Mouse (Mus musculus): Measurements from ENCODE around the gene Flnb.
A peak's percentile ranks its signal among the peaks of the same experiment; 100 is the strongest.

Gene Flnb

GRCm38 (mm10) chr14:7817770-7818462 lies at the start of gene Flnb:
Flnb (plus strand) TSS chr14:7817957.
- DNase-seq (ENCODE audit: low read depth): peak; percentile 97

GRCm38 (mm10) chr14:7773714-7774389 lies 43.9 kb upstream of the Flnb start:
- no peak for DNase-seq (ENCODE audit: low read depth)

GRCm38 (mm10) chr14:7786073-7786472 lies 31.7 kb upstream of the Flnb start:
- DNase-seq (ENCODE audit: low read depth): no peak

GRCm38 (mm10) chr14:7789266-7790030 lies 28.3 kb upstream of the Flnb start:
- DNase-seq (ENCODE audit: low read depth): no peak

GRCm38 (mm10) chr14:7791061-7791531 lies 26.7 kb upstream of the Flnb start:
- no peak for DNase-seq (ENCODE audit: low read depth)

- DNase-seq (ENCODE audit: low read depth): no peak
Observed at GRCm38 (mm10) chr14:7791532-7792159, 26.1 kb upstream of the Flnb start, which contains the start of gene Gm26661. Gm26661 (plus strand) TSS chr14:7791587.

GRCm38 (mm10) chr14:7795961-7796360 lies 21.8 kb upstream of the Flnb start:
- no peak for DNase-seq (ENCODE audit: low read depth)

- no peak for DNase-seq (ENCODE audit: low read depth)
Observed at GRCm38 (mm10) chr14:7800611-7801010, 17.1 kb upstream of the Flnb start.

GRCm38 (mm10) chr14:7801831-7802230 lies 15.9 kb upstream of the Flnb start:
- peak; percentile 38 for DNase-seq (ENCODE audit: low read depth)

- DNase-seq (ENCODE audit: low read depth): no peak
Observed at GRCm38 (mm10) chr14:7803874-7804557, 13.7 kb upstream of the Flnb start.

GRCm38 (mm10) chr14:7804558-7804905 lies 13.2 kb upstream of the Flnb start:
- DNase-seq (ENCODE audit: low read depth): no peak

GRCm38 (mm10) chr14:7807711-7808110 lies 10.0 kb upstream of the Flnb start:
- DNase-seq (ENCODE audit: low read depth): no peak

- peak; percentile 59 for DNase-seq (ENCODE audit: low read depth)
Observed at GRCm38 (mm10) chr14:7808501-7808981, 9.2 kb upstream of the Flnb start.

GRCm38 (mm10) chr14:7809043-7809955 lies 8.5 kb upstream of the Flnb start:
- peak; percentile 41 for DNase-seq (ENCODE audit: low read depth)

GRCm38 (mm10) chr14:7818463-7819121 lies 835 bp downstream of the Flnb start:
- peak; percentile 22 for DNase-seq (ENCODE audit: low read depth)

GRCm38 (mm10) chr14:7819446-7819845 lies 1.7 kb downstream of the Flnb start:
- no peak for DNase-seq (ENCODE audit: low read depth)

- peak; percentile 73 for DNase-seq (ENCODE audit: low read depth)
Observed at GRCm38 (mm10) chr14:7821341-7821740, 3.6 kb downstream of the Flnb start.

GRCm38 (mm10) chr14:7822693-7823092 lies 4.9 kb downstream of the Flnb start:
- peak; percentile 84 for DNase-seq (ENCODE audit: low read depth)

- DNase-seq (ENCODE audit: low read depth): no peak
Observed at GRCm38 (mm10) chr14:7824651-7825268, 7.0 kb downstream of the Flnb start.
